Mouse (Mus musculus) adrenal gland, adult (tissue): ENCODE data around the gene Rspo1.
A peak's percentile ranks its signal among the peaks of the same experiment; 100 is the strongest.

Experiments used
- DNase-seq, 2 experiments: peaks; one replicate each; pipeline ENCODE4 v3.0.0; 2022 to 2023; ENCODE audit warnings: low spot score in 1 of 2; ENCODE audit not compliant: inconsistent age in 2 of 2

Rspo1 gene

GRCm38 (mm10) chr4:124972316-124972715, 13.9 kb upstream of the Rspo1 start:
- no peak for DNase-seq

- no peak for DNase-seq
Measured at GRCm38 (mm10) chr4:124973296-124973695, 12.9 kb upstream of the Rspo1 start.

DNA sequence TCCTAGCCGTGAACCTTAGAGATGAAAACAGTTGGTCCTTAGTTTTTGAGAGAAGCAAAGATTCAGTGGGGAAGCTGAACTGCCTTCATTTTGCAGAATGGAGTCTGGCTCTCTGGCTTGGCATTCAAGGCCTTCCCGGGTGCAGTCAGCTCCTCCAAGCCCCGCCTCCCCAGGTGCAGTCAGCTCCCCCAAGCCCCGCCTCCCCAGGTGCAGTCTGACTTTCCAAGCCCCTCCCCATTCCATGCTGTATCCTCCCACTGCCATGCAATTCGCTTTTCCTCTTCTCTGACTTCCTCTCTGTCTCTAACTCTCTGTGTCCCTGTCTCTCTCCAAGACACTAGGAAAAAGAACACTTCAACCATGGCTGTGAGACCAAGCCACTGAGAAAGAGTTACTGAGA, 8.0 kb upstream of the Rspo1 start:
- no peak for DNase-seq

- peak in 1 of 2 experiments; percentile 47 for DNase-seq
Measured at GRCm38 (mm10) chr4:124983893-124984526, 2.2 kb upstream of the Rspo1 start.

DNA sequence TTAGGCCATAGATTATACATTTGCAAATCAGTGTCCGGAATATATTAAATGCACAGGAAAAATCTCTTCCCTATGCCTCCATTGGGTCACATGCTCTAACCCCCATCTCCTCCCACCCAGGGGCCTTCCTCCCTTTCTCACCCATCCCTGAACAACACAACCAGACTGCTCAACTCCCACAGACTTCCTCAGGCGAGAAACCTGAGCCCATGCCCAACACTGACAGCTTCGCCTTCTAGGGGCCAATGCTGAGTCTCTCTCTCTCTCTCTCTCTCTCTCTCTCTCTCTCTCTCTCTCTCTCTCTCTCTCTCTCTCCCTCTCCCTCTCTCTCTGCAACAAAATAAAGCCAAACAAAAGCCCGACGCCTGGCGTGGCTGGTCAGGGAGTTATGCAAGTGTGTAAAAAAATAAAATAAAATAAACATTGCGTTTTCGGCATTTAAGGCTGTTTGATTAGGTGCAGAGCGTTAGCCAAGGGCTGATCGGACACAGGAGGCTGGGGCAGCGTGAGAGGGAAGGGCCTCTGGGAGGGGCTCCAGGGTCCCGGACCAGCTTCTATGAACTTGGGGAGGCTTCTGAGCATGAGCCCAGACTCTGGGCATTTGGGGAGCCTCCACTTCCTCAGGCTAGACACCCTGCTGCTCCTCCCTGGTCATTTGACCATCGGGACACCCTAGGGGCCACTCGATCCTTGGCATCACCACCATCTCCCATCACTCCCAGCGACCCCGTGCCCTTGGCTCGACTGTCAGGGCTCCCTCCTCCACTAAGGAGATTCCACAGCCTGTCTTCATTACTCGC, 1.2 kb upstream of the Rspo1 start:
- no peak for DNase-seq

- peak in 1 of 2 experiments; percentile 29 for DNase-seq
Measured at GRCm38 (mm10) chr4:124986739-124987710, 795 bp downstream of the Rspo1 start.

- no peak for DNase-seq
Measured at GRCm38 (mm10) chr4:124987711-124988097, 1.5 kb downstream of the Rspo1 start.

DNA sequence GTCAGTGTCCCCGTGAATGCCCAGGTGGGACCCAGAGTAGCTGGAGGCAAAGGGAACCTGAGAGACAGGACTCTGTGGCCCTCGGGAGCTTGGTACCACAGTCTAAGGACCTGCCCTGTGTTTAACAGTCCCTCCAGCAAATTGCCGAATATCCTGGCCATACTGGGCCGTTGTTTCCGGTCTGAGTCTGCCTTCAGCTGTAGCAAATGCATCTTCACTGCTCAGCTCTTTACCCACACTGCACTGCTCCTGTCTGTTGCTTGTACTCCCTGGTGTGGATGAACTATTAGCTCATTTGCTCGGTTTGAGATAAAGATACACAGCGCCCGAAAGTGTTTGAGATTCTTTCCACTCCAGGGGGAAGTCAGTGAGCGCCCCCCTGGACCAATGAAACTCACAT, 2.2 kb downstream of the Rspo1 start:
- no peak for DNase-seq

GRCm38 (mm10) chr4:124989787-124990253, 3.6 kb downstream of the Rspo1 start:
- no peak for DNase-seq

DNA sequence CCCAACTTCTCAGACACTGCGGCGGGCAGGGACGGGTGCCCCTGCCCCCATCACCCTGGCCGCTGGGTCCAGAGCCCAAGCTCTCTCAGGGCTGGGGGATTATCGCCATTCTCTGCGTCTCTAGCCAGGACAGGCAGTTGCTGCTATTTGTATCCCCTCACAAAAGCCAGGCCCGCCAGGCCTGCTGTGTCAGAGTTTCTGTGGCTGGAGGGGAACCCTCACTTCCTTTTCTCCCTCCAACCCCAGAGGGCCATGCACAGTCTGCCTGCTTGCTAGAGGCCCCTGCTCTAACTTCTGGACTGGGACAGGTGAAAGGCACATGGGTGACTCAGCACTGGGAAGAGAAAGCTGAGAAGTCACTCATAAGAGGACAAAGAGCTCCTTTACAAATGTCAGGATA, 4.1 kb downstream of the Rspo1 start:
- DNase-seq: no peak

- no peak for DNase-seq
Measured at GRCm38 (mm10) chr4:124997479-124998147, 11.4 kb downstream of the Rspo1 start.

DNA sequence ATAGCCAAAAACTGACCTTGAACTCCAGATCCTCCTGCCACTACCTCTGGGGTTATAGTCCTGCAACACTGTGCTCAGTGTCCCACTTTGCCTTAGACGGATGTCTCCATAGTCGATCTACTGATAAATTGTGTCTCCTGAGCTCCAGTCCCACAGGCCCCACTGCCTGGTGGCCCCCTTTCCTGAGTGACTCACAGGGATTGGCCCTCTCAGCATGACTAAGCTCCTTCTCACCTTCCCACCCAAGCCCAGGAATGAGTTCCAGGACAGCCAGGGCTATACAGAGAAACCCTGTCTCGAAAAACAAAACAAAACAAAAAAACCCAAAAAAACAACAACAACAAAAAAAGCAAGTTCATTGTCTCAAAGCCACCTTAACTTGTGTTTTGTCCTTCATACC, 13.3 kb downstream of the Rspo1 start:
- no peak for DNase-seq

DNA sequence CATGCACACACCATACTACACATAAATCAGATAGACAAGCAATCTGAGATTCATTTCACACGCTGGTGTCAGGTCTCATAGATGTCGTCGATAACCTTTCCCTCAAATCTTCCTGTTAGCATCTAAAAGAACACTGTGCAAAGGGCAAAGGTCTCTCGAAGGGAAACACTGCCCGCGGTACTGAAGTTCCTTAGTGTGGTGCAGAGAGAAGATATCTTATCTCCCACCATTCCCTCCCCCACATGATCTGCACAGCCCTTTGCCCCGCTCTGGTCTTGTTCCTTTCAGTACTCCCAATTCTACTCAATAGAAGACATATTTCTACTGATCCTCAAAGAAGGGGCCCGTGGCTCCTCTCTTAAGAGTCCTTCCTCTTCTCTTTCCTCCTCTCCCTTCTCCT, 16.7 kb downstream of the Rspo1 start:
- DNase-seq: no peak

DNA sequence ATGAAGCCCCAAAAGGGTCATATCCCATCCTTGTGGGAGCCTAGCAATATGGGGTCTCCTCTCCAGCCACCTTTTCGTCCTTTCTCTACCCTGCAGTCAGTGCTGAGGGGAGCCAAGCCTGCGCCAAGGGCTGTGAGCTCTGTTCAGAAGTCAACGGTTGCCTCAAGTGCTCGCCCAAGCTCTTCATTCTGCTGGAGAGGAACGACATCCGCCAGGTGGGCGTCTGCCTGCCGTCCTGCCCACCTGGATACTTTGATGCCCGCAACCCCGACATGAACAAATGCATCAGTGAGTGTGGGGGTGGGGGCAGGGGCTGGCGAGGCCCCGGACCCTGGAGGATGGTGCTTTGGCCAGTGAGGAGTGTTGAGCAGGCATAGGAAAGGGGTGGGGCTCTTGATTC, 18.7 kb downstream of the Rspo1 start:
- no peak for DNase-seq

GRCm38 (mm10) chr4:125007460-125007859, 21.2 kb downstream of the Rspo1 start:
- DNase-seq: no peak

DNA sequence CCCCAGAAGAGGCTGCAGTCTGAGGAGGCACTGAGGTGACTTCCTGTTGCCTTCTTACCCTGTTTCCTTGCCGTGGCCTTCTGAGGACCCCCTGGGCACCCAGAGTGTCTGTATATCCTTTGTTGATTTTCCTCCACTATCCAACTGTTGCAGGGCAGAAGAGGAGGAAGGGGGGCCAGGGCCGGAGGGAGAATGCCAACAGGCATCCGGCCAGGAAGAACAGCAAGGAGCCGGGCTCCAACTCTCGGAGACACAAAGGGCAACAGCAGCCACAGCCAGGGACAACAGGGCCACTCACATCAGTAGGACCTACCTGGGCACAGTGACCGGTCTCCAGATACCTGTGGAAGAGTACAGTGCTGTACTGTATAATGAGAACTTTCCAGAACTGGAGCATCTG, 22.0 kb downstream of the Rspo1 start:
- DNase-seq: no peak

- DNase-seq: no peak
Measured at GRCm38 (mm10) chr4:125008712-125009111, 22.5 kb downstream of the Rspo1 start.

- peak in 1 of 2 experiments; percentile 41 for DNase-seq
Measured at GRCm38 (mm10) chr4:125015806-125016635, 29.8 kb downstream of the Rspo1 start, which contains the start of gene Gnl2. Gene Gnl2, plus strand, starts transcription at chr4:125016585.

DNA sequence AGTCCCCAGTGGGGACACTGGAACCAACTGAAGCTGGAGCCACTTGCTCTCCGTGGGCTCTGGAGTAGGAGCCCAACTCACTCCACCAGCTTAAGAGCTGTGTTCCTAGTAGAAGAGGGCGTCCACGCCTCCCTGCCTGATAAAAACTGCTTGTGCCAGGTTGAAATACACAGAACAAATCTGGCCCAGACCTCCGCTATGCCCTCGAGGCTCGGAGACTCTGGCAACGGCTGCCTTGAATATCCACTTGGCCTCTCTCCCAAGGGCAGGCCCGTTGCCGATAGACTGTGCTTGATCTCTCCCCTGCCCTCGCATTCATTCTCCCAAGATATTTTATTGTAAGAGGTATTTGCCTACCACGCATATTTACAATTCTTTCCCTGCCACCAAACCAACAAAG, 31.2 kb downstream of the Rspo1 start:
- peak; percentile 74 to 90 for DNase-seq
